Mouse (Mus musculus): ENCODE measurements around the gene Pigr.

GRCm38 (mm10) chr1:130894468-130894867 is 68.0 kb downstream of the Pigr start:
- TF ChIP-seq CTCF (IDR thresholded peaks at IDR 0.05; ENCODE audit: low read depth) (no peak), EP300 (IDR thresholded peaks at IDR 0.05; ENCODE audit: low read depth) (no peak)
